Mouse (Mus musculus) left cerebral cortex, adult 2 months (tissue): Measurements from ENCODE around the gene Tsr3. TPM values are rescaled to one million over a fixed set of nuclear protein-coding genes. Genes with fewer than 3 reads are reported as not detected.

Experiments used
- DNase-seq, 2 experiments: peaks; one replicate each; pipeline ENCODE4 v3.0.0; 2021 to 2022; ENCODE audit warnings: low spot score in 2 of 2, mixed read lengths in 1 of 2; ENCODE audit errors: extremely low spot score in 1 of 2
- H3K27ac ChIP-seq: fragments of 200-600 bp; 2 replicates; pipeline ENCODE4 v1.8.1; 2022
- H3K4me3 ChIP-seq: fragments of 200-600 bp; 2 replicates; pipeline ENCODE4 v1.8.1; 2022
- CTCF ChIP-seq: fragments of 200-600 bp; IDR thresholded peaks from 2 replicates; pipeline ENCODE4 v1.8.1; 2022; ENCODE audit warnings: antibody characterized with exemption, mild to moderate bottlenecking, moderate library complexity
- intact Hi-C: fragments of 180-260 bp; cut with DNase I; formaldehyde crosslinking; loops from one replicate; pipeline ENCODE4 v1.15.1; 2025
- total RNA-seq, 2 experiments: library from RNA; stranded (reverse); gene quantifications; 2 replicates each; pipeline ENCODE4 v1.2.3; 2021

Gene Tsr3
- total RNA-seq, 2 experiments from 2014 or later, result 24.6 to 25.9 TPM

- no peak for TF ChIP-seq CTCF
- intact Hi-C loops, result no loop called here
- no peak overlapping the region for H3K27ac ChIP-seq
- no peak for DNase-seq
- no peak overlapping the region for H3K4me3 ChIP-seq
Measured at GRCm38 (mm10) chr17:25250181-25250835, 10.3 kb downstream of the Tsr3 start.

- intact Hi-C loops, result no loop called here
- H3K27ac ChIP-seq, result no peak overlapping the region
- no peak for TF ChIP-seq CTCF
- DNase-seq, result no peak
- H3K4me3 ChIP-seq, result no peak overlapping the region
Measured at GRCm38 (mm10) chr17:25252643-25253042, 12.7 kb downstream of the Tsr3 start.

- no peak overlapping the region for H3K27ac ChIP-seq
- TF ChIP-seq CTCF, result no peak
- intact Hi-C loops, result no loop called here
- no peak overlapping the region for H3K4me3 ChIP-seq
- peak in 1 of 2 experiments; percentile 62 for DNase-seq
Measured at GRCm38 (mm10) chr17:25253760-25254159, 13.8 kb downstream of the Tsr3 start.

GRCm38 (mm10) chr17:25255110-25255509, 15.1 kb downstream of the Tsr3 start:
- Histone ChIP-seq H3K27ac (no peak overlapping the region), H3K4me3 (no peak overlapping the region)
- TF ChIP-seq CTCF, result no peak
- intact Hi-C loops, result no loop called here
- no peak for DNase-seq

GRCm38 (mm10) chr17:25256140-25256754, 16.3 kb downstream of the Tsr3 start, which contains the start of gene Baiap3:
Baiap3 (minus strand) TSS chr17:25256364.
- no peak within 1 kb of the TSS for H3K27ac ChIP-seq
- intact Hi-C loops, result no loop called here
- TF ChIP-seq CTCF, result no peak
- no peak for DNase-seq
- H3K4me3 ChIP-seq, result no peak within 1 kb of the TSS

GRCm38 (mm10) chr17:25257804-25258261, 17.9 kb downstream of the Tsr3 start:
- no peak for DNase-seq
- intact Hi-C loops, result no loop called here
- no peak for TF ChIP-seq CTCF
- Histone ChIP-seq H3K27ac (no peak overlapping the region), H3K4me3 (no peak overlapping the region)

- intact Hi-C loops, result no loop called here
- TF ChIP-seq CTCF, result peak; percentile 51
- Histone ChIP-seq H3K4me3 (no peak overlapping the region), H3K27ac (no peak overlapping the region)
- no peak for DNase-seq
Measured at GRCm38 (mm10) chr17:25264453-25264852, 24.5 kb downstream of the Tsr3 start.

- DNase-seq, result no peak
- H3K27ac ChIP-seq, result no peak overlapping the region
- TF ChIP-seq CTCF, result no peak
- no peak overlapping the region; the same call in 1 of the 2 replicates for H3K4me3 ChIP-seq
- intact Hi-C loops, result loop anchor here (5.0 kb wide), 2 partner anchors 89 to 154 kb away; partner anchors contain the start of genes BC003965 and Telo2
Measured at GRCm38 (mm10) chr17:25270795-25271335, 30.9 kb downstream of the Tsr3 start.

- Histone ChIP-seq H3K4me3 (peak overlapping the region; percentile 99), H3K27ac (peak overlapping the region; percentile 100; the same call in 1 of the 2 replicates)
- intact Hi-C loops, result loop anchor here (5.0 kb wide), 2 partner anchors 90 to 155 kb away; partner anchors contain the start of genes BC003965 and Telo2
- TF ChIP-seq CTCF, result no peak
- DNase-seq, result no peak
Measured at GRCm38 (mm10) chr17:25272326-25272725, 32.4 kb downstream of the Tsr3 start.

- Histone ChIP-seq H3K27ac (peak overlapping the region; percentile 100), H3K4me3 (peak overlapping the region; percentile 99)
- TF ChIP-seq CTCF, result no peak; the same call in 1 of the 2 replicates
- peak; percentile 88 for DNase-seq
- intact Hi-C loops, result loop anchor here (5.0 kb wide), 2 partner anchors 91 to 156 kb away; partner anchors contain the start of genes BC003965 and Telo2
Measured at GRCm38 (mm10) chr17:25272951-25273705, 33.2 kb downstream of the Tsr3 start.

GRCm38 (mm10) chr17:25273706-25274501, 33.9 kb downstream of the Tsr3 start:
- H3K4me3 ChIP-seq, result peak overlapping the region; percentile 99
- peak; percentile 95 to 96 for DNase-seq
- peak; percentile 72 for TF ChIP-seq CTCF
- peak overlapping the region; percentile 100 for H3K27ac ChIP-seq
- intact Hi-C loops, result loop anchor here (5.0 kb wide), 2 partner anchors 92 to 157 kb away; partner anchors contain the start of genes BC003965 and Telo2
